Mouse (Mus musculus) CD4-positive helper T cell, adult 2 months (primary cell): ENCODE data around the gene Gm28038.

Source experiments
- DNase-seq: peaks from one replicate; pipeline ENCODE4 v3.0.0-alpha.2; 2012; ENCODE audit warnings: low read depth, missing footprints, low spot score

Gene Gm28038

DNA sequence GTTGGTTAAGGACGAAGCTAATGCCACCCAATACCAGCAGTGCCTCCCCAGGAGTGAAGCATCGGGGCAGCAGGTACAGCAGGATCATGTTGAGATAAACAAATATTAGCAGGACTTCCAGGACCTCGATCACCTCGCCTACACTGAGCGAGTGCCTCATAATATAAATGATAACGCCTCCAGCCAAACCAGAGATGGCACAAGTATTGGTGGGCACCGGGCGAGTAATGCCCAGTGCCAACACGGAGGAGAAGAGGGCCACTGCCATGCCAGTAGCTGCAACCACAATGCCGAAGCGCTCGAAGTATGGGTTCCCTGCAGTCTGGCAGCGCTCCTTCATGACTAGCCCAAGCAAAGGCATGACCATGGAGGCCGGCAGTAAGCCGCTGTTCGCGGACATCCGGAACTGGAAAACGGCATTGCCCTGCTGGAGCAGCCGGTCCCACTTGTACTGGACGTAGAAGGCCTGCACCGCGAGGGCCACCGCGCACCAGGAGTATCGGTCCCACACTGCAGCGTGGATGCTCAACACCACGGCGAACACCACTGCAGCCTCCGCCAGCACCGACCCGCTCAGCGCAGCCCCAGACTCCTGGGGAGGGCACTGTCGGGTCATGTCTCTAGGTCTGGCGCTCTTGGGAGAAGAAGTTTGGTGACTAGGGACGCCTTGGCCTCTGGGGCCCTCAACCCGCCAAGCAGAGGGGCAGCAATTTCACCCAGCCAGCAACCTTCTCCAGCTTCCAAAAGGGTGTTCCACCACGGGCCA, 4.8 kb downstream of the Gm28038 start:
- DNase-seq, result no peak

DNA sequence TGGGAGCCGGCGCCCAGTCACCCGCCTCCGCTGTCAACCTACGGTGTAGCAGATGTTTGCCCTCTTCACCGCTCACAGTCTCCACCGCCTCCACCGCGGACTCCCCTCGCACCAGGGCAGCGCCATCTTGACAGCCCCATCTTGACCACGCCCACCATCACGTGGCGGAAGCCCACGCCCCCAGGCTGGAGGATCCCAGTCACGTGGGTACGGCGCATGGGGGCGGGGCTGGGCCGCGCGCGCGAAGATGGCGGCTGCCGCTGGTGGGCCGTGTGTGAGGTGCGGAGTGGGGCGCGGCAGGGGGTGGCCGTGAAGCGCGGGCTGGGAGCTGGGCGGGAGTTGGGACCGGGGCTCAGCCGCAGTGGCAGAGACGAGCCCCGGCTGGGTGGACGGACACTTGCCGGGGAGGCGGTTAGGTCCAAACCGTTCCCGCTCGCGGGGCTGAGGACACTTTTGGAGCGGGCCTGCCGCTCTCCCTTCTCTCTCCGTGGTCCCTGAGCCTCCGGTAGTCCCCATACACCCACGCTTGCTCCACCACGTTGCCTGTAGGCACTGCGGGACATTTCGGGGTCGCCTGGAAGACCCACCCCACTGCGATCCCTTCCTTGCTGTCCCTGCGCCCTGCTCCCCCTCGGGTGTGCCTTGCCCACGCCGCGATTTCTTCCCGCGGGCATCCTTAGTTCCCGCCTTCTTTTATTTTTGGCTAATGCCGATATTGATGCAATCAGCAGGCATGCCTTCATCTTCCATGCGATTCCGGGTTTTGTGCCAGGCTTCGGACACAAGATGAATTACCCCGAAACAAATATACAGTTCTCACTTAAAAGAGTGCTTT, 5.6 kb downstream of the Gm28038 start, which contains the start of the genes Dolk and Nup188:
Gene Dolk, minus strand, starts transcription at position 143 of the 835 bp plus-strand sequence.
Gene Nup188, plus strand, starts transcription at position 206 of the 835 bp plus-strand sequence.
- DNase-seq, result peak; percentile 96

DNA sequence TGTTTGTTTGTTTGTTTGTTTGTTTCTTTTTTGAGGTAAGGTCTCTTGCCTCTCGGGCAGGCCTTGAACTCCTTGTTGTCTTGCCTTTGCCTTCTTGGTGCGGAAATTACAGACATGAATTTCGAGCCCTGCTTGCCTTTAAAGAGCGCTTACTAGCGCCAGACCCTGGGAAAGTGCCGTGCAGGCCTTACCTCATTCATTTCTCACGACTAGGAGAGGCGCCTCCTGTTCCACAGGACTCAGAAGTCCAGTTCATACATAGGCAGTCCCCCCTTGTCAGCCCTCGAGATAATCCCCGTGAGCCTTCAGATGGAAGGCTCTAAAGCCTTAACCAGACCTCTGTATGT, 6.2 kb downstream of the Gm28038 start:
- DNase-seq, result peak; percentile 52

DNA sequence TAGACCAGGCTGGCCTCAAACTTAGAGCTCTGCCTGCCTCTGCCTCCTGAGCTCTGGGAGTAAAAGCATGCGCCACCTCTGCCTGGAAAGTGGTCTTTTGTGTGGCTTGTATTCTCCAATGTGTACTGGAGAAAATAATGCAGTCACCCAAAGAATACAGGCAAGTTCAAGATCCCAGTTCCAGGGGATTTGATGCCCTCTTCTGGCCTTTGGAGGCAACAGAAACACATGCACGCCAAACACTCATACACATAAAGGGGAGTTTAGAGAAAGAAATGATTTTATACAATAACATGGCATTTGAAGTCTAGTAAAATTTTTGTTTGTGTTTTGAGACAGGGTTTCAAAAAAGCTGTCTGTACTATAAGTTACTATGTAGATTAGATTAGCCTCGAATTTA, 18.7 kb downstream of the Gm28038 start:
- no peak for DNase-seq

DNA sequence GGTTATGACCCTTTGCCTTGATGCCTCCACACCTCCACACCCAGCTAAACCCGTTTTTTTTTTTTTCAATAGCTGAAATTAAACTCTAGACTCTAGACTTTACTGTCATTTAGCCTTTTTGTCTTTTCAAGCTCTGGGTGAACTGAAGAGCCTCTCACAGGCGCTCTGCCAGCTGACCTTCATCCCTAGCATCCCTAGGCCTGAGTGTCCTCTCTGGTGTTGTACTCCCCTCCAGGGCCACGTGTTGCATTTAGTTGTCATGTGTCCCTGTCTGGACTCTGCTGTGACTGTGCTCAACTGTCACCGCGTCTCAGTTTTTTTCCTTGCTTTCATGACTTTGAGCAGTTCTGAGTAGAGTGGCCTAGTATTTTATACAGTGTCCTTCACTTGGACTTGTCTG, 19.1 kb downstream of the Gm28038 start:
- no peak for DNase-seq

DNA sequence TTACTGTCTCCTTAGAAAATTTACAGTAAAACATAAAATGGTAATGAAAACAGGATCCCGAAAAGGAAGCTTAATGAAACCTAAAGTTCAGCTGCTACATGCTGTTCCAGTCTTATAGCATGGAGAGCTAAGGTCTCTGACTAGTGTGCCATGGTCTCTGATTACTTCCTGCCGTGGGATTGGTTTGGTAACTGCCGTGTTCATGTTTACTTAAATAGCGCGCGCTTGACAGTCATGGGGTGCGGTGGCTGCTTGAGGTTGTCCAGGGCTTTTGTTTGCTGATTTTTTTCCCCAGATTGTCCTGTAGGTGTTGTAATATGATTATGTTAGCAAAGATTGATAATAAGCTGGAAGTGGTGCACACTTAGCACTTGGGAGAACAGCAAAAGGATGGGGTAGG, 25.2 kb downstream of the Gm28038 start:
- DNase-seq, result no peak

DNA sequence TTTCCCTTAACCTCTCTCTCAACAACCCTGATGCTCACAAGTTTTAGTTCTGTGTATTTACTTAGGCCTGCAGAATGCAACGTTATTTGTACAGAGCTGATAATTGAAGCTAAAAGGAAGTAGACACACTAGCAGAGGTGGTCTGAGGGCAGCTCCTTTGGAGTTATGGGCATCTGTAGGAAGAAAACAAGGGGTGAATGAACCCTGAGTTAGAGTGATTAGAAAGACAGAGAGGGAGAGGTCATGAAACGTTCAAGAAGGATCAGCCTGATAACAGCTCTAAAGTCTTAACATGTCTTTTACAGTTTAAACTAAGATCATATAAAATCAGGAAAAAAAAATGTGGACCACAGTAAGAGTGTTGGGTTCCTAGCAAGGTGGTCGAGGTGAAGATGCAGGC, 28.5 kb downstream of the Gm28038 start:
- no peak for DNase-seq

DNA sequence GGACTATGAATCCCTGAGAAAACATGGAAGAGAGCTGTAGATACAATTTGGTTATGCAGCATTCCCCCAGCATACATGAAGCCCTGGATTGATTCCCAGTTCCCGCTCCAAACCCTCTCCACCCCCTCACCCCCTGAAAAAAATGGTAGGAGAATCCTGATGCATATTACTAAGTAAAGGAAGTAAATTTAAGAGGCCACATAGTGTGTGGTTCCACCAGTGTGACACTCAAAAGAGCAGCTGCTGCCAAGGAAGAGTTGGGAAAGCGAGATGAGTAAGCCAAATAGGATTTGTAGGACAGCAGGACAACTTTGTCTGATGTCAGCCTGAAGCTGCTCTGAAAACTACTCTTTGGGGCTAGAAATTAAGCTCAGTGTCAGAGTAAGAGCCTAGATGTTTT, 30.6 kb downstream of the Gm28038 start:
- no peak for DNase-seq

DNA sequence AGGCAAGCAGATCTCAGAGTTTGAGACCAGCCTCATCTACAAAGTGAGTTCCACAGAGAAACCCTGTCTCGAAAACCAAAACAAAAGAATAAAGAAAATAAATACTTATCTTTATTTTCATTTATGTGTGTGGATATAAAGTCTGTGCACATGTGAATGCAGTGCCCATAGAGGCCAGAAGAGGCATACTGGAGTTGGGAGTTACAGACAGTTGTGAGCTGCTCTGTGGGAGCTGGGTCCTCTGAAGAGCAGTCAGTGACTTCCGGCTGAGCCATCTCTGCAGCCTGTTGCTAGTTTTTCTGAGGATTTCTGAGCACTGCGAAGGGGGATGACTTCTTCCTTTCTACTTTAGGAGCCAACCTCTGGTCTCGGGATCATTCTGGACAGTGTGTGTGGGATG, 35.3 kb downstream of the Gm28038 start:
- no peak for DNase-seq

DNA sequence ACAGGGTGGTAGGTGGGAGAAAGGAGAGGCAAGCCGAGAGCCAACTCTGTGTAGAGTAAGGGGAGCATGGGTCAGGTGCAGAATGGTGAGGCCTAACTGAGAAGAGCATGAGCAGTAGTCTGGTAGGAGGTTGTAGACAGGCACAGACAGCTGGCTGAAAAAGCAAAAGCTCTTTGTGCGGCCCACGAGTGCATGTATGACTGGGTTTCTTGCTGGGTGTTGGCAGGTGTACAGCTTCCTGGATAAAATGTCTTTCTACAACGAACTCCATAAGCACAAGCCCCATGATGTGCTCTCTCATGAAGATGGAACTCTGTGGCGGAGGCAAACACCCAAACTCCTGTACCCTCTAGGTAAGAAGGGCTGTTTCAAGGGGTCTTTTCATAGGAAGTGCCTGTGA, 36.1 kb downstream of the Gm28038 start:
- no peak for DNase-seq

DNA sequence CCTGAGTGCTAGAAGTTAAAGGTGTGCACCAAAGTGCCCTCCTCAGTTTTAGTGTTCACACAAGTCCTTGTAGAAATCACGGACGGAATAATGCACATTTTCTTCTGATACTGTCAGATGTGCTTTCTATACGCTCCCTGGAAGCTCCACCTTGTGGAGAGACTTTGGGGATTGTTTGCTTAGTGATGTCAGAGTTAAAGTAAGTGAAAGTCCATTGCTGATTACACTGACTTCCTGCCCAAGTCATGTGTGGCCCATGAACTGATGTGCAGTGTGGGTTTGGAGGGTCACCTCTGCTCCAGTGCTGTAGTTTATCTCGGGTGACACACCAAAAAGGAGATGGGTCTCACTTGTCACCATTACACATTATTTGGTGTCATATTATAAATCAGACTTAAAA, 38.4 kb downstream of the Gm28038 start:
- no peak for DNase-seq

DNA sequence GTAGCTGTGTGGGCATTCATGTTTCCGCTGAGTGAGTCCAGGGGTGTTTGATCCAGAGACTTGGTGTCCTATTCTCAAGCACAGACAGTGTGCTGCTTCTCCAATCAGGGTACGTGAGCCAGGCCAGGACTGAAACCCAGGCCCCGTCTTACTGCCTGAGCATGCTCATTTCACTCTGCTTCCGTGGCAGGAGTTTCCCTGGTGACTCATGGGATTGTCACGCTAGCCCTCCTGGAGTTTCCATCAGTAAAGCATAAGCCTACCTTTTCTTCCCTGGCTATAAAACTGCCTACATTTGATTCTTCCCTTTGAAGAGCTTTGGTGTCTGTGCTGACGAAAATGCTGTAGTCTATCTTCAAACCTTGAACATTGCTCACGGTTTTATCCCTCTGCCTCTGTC, 42.3 kb downstream of the Gm28038 start:
- no peak for DNase-seq

DNA sequence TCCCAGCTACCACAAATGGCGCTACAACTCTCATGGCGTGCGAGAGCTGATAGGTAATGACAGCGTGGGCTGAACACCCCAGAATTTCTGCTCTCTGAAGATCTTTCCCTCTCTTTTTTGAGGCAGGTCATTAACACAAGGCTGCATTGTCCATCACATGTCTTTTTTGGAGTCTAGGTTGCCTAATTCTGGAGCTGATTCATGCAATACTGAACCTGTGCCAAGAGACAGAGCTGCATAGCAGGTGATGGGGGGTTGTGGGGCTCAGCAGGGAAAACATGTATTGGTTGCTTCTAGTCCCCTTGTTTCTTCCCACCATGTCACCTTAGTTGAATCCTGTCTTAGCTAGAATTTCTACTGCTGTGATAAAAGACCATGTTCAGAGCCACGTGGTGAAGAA, 44.5 kb downstream of the Gm28038 start:
- DNase-seq, result no peak

DNA sequence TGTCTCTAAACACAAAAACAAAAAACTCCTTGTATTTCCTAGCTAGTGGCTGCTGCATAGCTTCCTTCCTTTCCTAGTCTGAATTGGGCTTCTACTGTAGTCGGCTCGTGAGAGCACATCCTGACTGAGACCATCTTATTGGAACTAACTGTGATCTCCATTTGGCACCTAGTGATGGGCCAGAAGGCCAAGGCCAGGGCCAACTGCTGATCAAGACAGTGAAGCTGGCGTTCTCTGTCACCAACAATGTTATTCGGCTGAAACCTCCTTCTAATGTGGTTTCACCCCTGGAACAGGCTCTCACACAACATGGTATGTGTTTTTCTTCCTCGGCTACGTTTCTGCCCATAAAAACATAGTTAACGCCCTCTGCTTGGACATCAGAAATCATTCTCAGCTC, 46.4 kb downstream of the Gm28038 start:
- DNase-seq, result no peak

DNA sequence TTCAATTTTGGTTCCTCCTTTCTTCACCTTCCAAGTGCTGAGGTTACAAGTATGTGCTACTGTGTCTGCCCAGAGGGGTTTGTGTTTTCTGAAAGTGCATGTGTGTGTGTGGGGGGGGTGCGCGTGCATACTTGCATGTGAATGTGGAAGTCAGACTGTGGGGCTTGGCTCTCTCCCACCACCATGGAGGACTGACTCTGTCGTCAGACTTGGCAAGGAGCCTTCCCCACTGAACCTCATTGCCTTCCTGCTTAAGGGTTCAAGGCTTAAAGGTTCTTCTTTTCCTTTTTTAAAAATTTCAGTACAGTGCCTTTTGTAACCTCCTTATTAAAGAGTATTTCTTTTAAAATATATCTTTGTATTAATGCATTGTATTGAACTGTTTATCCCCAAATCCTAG, 47.9 kb downstream of the Gm28038 start:
- DNase-seq, result no peak

DNA sequence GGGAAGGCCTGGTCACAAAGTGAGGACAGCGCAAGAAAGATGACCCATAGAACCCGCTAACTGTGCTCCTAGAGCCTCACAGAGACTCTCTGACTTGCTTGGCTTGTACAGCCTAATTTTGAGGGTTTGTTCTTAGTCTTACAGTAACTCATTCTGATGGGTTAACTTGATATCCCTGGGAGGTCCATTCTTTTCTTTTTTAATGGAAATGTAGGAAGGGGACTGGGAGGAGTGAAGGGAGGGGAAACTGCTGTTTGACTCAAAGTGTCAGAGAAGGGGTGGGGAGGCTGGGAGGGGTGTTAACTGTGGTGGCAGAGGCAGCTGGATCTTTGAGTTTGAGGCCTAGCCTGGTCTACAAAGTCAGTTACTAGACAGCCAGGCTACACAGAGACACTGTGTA, 54.5 kb downstream of the Gm28038 start:
- DNase-seq, result no peak

DNA sequence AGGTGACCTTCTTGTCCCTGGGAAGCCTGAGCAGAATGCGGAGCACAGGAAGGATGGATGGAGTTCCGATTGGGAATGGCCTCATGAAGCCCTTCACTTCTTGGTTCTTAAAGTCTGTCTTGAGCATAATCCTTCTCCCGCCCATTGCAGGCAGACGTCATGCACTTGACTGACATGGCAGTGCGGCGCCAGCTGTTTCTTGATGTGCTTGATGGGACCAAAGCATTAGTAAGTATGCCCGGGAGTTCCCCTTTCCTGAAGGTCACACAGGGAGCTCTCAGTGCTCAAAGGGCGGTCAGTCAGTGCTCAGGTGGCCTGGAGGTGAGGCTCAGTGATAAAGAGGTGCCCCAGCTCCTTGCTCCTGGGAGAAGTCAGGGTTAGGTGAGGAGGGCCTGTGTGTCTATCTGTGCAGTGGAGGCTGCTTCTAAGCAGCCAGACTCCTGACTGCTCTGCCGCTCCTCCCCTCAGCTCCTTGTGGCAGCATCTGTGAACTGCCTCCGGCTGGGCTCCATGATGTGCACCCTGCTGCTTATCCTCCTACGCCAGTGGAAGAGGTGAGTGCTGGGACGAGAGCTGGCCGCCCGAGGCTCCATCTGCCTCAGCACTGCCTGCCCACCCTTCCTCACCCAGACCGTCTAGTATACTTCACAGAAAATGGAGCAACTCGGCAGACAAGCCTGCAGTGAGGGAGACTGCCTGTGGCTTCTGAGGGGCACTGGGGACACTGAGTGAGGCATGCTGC, 55.5 kb downstream of the Gm28038 start:
- DNase-seq, result no peak

DNA sequence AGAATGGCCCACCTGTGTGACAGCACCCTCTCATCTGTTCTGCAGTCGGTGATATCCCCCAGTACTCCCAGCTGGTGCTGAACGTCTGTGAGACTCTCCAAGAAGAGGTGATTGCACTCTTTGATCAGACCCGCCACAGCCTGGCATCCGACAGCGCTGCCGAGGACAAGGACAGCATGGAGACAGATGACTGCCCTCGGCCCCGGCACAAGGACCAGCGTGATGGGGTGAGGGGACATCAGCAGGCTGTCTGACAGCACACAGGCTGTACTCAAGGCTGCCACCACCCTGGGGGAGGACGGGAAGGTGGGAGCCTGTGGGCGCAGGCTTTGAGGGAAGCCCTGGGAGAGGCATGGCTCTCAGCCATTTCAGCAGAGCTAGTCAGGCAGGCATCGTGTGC, 56.3 kb downstream of the Gm28038 start:
- peak; percentile 6 for DNase-seq

DNA sequence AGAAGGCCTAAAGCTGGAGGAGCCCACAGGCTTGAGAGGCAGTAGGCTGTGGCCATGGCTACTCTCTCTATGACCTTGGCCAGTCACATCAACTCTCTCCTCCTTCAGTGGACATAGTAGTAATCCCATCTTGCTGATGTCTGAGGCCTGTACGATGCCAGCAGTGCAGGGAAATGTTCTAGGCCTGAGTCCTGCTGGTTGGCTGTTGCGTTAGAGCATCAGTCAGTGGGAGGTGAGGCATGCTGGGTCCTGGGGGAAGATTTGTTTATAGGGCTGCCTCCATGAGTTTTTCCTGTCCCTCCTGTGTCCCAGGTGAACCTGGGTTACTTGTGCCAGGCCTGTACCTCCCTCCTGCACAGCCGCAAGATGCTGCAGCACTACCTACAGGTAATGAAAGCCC, 61.2 kb downstream of the Gm28038 start:
- DNase-seq, result no peak

DNA sequence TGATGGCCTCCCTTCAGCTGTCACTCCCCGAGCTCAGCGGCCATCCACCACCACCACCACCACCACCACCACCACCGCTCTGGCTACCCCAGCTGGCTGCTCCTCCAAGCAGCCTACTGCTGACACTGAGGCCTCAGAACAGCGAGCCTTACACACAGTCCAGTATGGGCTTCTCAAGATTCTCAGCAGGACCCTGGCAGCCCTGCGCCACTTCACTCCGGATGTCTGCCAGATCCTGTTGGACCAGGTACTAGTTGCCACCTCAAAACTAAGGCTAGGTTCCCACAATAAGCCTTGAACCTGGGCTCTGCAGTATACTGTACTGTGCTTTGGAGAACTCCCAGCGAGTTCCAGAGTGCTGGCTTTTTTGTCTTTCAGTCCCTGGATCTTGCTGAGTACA, 61.7 kb downstream of the Gm28038 start:
- DNase-seq, result no peak

DNA sequence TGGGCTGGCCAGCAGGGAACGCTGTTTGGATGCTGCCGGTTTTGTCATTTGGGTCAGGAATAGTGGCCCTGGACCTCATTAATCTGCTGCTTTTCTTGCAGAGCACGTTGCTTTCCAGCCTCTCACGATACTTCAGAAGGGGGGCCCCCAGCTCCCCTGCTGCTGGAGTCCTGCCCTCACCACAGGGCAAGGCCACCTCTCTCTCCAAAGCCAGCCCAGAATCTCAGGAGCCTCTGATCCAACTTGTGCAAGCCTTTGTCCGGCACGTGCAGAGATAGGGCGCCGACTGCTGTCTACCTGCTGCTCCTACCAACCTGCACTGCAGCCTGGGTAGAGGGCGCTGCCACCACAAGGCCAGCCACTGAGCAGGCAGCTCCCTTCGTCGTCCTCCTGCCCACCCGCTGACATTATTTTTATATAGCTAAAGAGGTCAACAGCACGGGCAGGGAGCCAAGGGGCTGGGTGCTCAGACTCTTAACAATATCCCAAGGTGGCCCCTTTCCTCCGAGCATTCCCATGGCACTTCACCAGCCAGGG, 62.8 kb downstream of the Gm28038 start:
- no peak for DNase-seq
